Mouse (Mus musculus) C2C12 (cell line): ENCODE measurements around the gene Rep15.

Source experiments
- CEBPB ChIP-seq: IDR thresholded peaks from one replicate; pipeline ENCODE4 v1.6.1; 2011; ENCODE audit warnings: low read depth, mild to moderate bottlenecking, control low read depth, moderate library complexity
- CTCF ChIP-seq: IDR thresholded peaks from one replicate; pipeline ENCODE4 v1.5.1; 2011; ENCODE audit not compliant: control insufficient read depth, insufficient read depth, insufficient read length
- FOSL1 ChIP-seq: IDR thresholded peaks from one replicate; pipeline ENCODE4 v1.8.0; 2011; ENCODE audit warnings: mild to moderate bottlenecking, low read length; ENCODE audit not compliant: poor library complexity, insufficient read depth, severe bottlenecking
- MAX ChIP-seq: IDR thresholded peaks from one replicate; pipeline ENCODE4 v1.6.1; 2011; ENCODE audit warnings: mild to moderate bottlenecking, control low read depth
- MYOD1 ChIP-seq: IDR thresholded peaks from one replicate; pipeline ENCODE4 v1.6.1; 2011; ENCODE audit warnings: low read depth; ENCODE audit not compliant: control insufficient read depth, insufficient read length
- MYOG ChIP-seq: IDR thresholded peaks from one replicate; pipeline ENCODE4 v1.6.1; 2011; ENCODE audit not compliant: control insufficient read depth, insufficient read length; ENCODE audit errors: extremely low read depth
- USF1 ChIP-seq: IDR thresholded peaks from one replicate; pipeline ENCODE4 v1.6.1; 2011; ENCODE audit warnings: low read depth, mild to moderate bottlenecking, control low read depth, moderate library complexity

DNA sequence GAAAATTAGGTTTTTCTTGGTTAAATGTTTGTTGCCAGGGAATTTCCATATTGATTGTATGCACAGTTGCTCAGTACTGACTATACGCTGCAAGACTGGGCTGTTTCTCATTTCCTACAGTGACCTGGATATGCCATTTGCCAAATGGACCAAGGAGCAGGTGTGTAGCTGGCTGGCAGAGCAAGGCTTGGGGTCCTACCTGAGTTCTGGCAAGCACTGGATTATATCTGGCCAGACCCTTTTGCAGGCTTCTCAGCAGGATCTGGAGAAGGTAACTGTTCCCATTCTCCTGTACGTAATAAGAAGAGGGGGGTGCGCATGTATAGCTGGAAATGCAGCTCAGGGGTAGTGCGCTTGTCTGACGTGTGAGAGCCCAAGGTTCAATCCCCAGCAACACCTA is 11.2 kb upstream of the Rep15 start:
- no peak for TF ChIP-seq CTCF
- TF ChIP-seq USF1 = no peak
- no peak for TF ChIP-seq MAX
- TF ChIP-seq MYOG = no peak
- TF ChIP-seq CEBPB = no peak
- TF ChIP-seq MYOD1 = no peak
- no peak for TF ChIP-seq FOSL1
